Mouse (Mus musculus) limb, embryonic 13.5 days (tissue): ENCODE measurements at regions not wholly inside any gene's neighbourhood (a gene's known extent, or its start where the extent isn't known, plus 50 kb on each side); places are given as distances from the start of the nearest gene placed in this dataset.

Source experiments
- ATAC-seq: fragments of 200-750 bp; cut with Nextera tagmentation; 2 replicates; pipeline ENCODE4 v1.8.0; 2017; ENCODE audit warnings: low read depth, moderate number of reproducible peaks, moderate TSS enrichment; ENCODE audit not compliant: low FRiP score
- H3K27ac ChIP-seq: fragments of 300-500 bp; sonication (generic); 2 replicates; pipeline ENCODE4 v1.5.1; 2015; ENCODE audit warnings: inconsistent platforms, mild to moderate bottlenecking, moderate library complexity
- H3K27me3 ChIP-seq: fragments of 300-500 bp; sonication (generic); 2 replicates; pipeline ENCODE4 v1.6.1; 2015; ENCODE audit warnings: mild to moderate bottlenecking, inconsistent platforms
- H3K36me3 ChIP-seq: fragments of 300-500 bp; sonication (generic); 2 replicates; pipeline ENCODE4 v1.6.1; 2015; ENCODE audit warnings: inconsistent platforms, mild to moderate bottlenecking, moderate library complexity
- H3K4me1 ChIP-seq: fragments of 300-500 bp; sonication (generic); 2 replicates; pipeline ENCODE4 v1.6.1; 2015; ENCODE audit warnings: inconsistent platforms
- H3K4me2 ChIP-seq: fragments of 300-500 bp; sonication (generic); replicated peaks from 2 replicates; pipeline ENCODE4 v1.6.1; 2015; ENCODE audit warnings: inconsistent platforms, mild to moderate bottlenecking, moderate library complexity
- H3K4me3 ChIP-seq: fragments of 300-500 bp; sonication (generic); 2 replicates; pipeline ENCODE4 v1.5.1; 2015; ENCODE audit warnings: moderate library complexity, mild to moderate bottlenecking, inconsistent platforms
- H3K9ac ChIP-seq: fragments of 300-500 bp; sonication (generic); 2 replicates; pipeline ENCODE4 v1.6.1; 2015; ENCODE audit warnings: mild to moderate bottlenecking, inconsistent platforms
- H3K9me3 ChIP-seq: fragments of 300-500 bp; sonication (generic); 2 replicates; pipeline ENCODE4 v1.6.1; 2016; ENCODE audit warnings: inconsistent platforms
- WGBS: fragments of 180-500 bp; shearing (Covaris S2); methylation state at CpG from one replicate; pipeline ENCODE4 v1.1.7; 2015; 5-methylcytosine and 5-hydroxymethylcytosine counted together

DNA sequence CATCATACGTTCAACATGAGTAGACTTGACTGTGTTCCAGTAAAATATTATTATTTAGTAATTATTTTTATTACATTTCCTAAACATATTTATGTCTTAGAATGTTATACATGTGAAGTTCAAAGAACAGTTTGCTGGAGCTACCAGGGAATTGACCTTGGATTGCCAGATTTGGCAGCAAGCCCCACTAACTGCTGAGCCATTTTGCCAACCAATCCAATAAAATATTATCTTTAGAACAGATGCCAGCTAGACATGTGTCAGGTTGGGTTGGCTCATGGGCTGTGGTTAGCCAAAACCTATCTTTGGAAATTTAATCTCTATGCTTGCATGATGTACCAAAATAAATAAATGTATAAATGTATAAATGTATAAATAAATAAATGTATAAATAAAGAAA is 265.3 kb upstream of the Pbx1 start:
- WGBS, result 79% methylated on average over 1 of the region's 1 CpGs
- Histone ChIP-seq H3K4me2 (no peak overlapping the region), H3K4me1 (no peaks in the 10 kb centered on the region), H3K9ac (no peak overlapping the region), H3K27ac (no peak overlapping the region), H3K36me3 (no peaks in the 10 kb centered on the region), H3K9me3 (no peaks in the 10 kb centered on the region), H3K4me3 (no peak overlapping the region), H3K27me3 (no peaks in the 10 kb centered on the region)
- no peak for ATAC-seq

GRCm38 (mm10) chr1:168686821-168687220 is 254.8 kb upstream of the Pbx1 start:
- H3K9me3 ChIP-seq, result no peaks in the 10 kb centered on the region
- H3K4me3 ChIP-seq, result no peak overlapping the region
- H3K27me3 ChIP-seq, result no peaks in the 10 kb centered on the region
- H3K9ac ChIP-seq, result no peak overlapping the region
- no peaks in the 10 kb centered on the region for H3K36me3 ChIP-seq
- 71% methylated on average over 7 of the region's 7 CpGs for WGBS
- H3K4me2 ChIP-seq, result no peak overlapping the region
- ATAC-seq, result no peak
- H3K27ac ChIP-seq, result no peak overlapping the region
- H3K4me1 ChIP-seq, result no peaks in the 10 kb centered on the region

GRCm38 (mm10) chr1:168685147-168685546 is 253.1 kb upstream of the Pbx1 start:
- H3K9ac ChIP-seq, result no peak overlapping the region
- no peaks in the 10 kb centered on the region for H3K4me1 ChIP-seq
- no peak overlapping the region for H3K4me3 ChIP-seq
- no peak overlapping the region for H3K27ac ChIP-seq
- H3K9me3 ChIP-seq, result no peaks in the 10 kb centered on the region
- H3K36me3 ChIP-seq, result no peaks in the 10 kb centered on the region
- H3K27me3 ChIP-seq, result no peaks in the 10 kb centered on the region
- H3K4me2 ChIP-seq, result no peak overlapping the region
- WGBS, result 79% methylated on average over 2 of the region's 2 CpGs
- no peak for ATAC-seq

GRCm38 (mm10) chr1:168681685-168682491 is 249.8 kb upstream of the Pbx1 start:
- ATAC-seq, result no peak
- H3K36me3 ChIP-seq, result no peaks in the 10 kb centered on the region
- no peak overlapping the region for H3K4me2 ChIP-seq
- H3K4me1 ChIP-seq, result no peaks in the 10 kb centered on the region
- WGBS, result 80% methylated on average over 6 of the region's 6 CpGs
- H3K9ac ChIP-seq, result no peak overlapping the region
- H3K9me3 ChIP-seq, result no peaks in the 10 kb centered on the region
- no peak overlapping the region for H3K4me3 ChIP-seq
- H3K27me3 ChIP-seq, result peaks cover 6% of the 10 kb centered on the region
- H3K27ac ChIP-seq, result no peak overlapping the region

GRCm38 (mm10) chr1:168680674-168681073 is 248.6 kb upstream of the Pbx1 start:
- ATAC-seq, result no peak
- Histone ChIP-seq H3K9ac (no peak overlapping the region), H3K9me3 (no peaks in the 10 kb centered on the region), H3K4me1 (no peaks in the 10 kb centered on the region), H3K27me3 (peaks cover 17% of the 10 kb centered on the region), H3K4me3 (no peak overlapping the region), H3K36me3 (no peaks in the 10 kb centered on the region), H3K4me2 (no peak overlapping the region), H3K27ac (no peak overlapping the region)
- WGBS, result 81% methylated on average over 3 of the region's 3 CpGs

GRCm38 (mm10) chr1:168676418-168677413 is 244.6 kb upstream of the Pbx1 start:
- no peak overlapping the region for H3K4me2 ChIP-seq
- peaks cover 22% of the 10 kb centered on the region for H3K27me3 ChIP-seq
- no peak for ATAC-seq
- WGBS, result 63% methylated on average over 29 of the region's 29 CpGs
- H3K9ac ChIP-seq, result no peak overlapping the region
- H3K36me3 ChIP-seq, result no peaks in the 10 kb centered on the region
- H3K9me3 ChIP-seq, result no peaks in the 10 kb centered on the region
- H3K27ac ChIP-seq, result no peak overlapping the region
- no peak overlapping the region for H3K4me3 ChIP-seq
- H3K4me1 ChIP-seq, result no peaks in the 10 kb centered on the region

GRCm38 (mm10) chr1:168675741-168676140 is 243.7 kb upstream of the Pbx1 start:
- no peaks in the 10 kb centered on the region for H3K36me3 ChIP-seq
- no peak for ATAC-seq
- H3K4me3 ChIP-seq, result no peak overlapping the region
- H3K27ac ChIP-seq, result no peak overlapping the region
- H3K9ac ChIP-seq, result no peak overlapping the region
- WGBS, result 54% methylated on average over 10 of the region's 10 CpGs
- peaks cover 22% of the 10 kb centered on the region for H3K27me3 ChIP-seq
- H3K9me3 ChIP-seq, result no peaks in the 10 kb centered on the region
- H3K4me2 ChIP-seq, result no peak overlapping the region
- H3K4me1 ChIP-seq, result no peaks in the 10 kb centered on the region

DNA sequence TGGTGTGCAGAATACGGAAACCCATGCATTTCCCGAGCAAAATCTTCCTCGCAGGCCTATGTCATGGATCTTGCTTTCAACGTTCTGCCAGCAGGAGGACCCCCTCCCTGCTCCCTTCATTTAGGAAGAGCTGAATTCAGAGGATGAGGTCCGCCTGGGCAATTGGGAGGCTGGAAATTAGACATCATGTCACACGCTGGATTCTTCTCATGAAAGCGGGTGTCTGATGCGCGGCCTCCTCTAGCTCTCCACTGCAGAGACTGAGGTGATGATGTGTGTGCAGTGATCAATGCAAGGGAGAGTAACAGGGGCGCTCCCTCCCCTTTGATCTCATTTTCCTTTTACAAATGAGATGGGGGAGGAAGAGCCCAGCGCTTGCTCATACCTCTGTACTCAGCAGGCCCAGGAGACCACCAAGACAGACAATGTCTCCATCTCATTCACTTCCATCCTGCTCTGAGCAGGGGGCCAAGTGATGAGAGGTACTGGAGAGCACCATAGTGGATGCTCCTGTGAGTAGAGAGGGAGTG is 230.8 kb upstream of the Pbx1 start:
- no peak overlapping the region for H3K4me2 ChIP-seq
- no peaks in the 10 kb centered on the region for H3K36me3 ChIP-seq
- no peaks in the 10 kb centered on the region for H3K27me3 ChIP-seq
- H3K4me1 ChIP-seq, result no peaks in the 10 kb centered on the region
- H3K4me3 ChIP-seq, result no peak overlapping the region
- H3K9ac ChIP-seq, result no peak overlapping the region
- no peak overlapping the region for H3K27ac ChIP-seq
- no peak for ATAC-seq
- no peaks in the 10 kb centered on the region for H3K9me3 ChIP-seq
- 46% methylated on average over 11 of the region's 11 CpGs for WGBS

- H3K4me3 ChIP-seq, result no peak overlapping the region
- 64% methylated on average over 7 of the region's 7 CpGs for WGBS
- no peaks in the 10 kb centered on the region for H3K36me3 ChIP-seq
Measured at GRCm38 (mm10) chr1:168660956-168661355, 228.9 kb upstream of the Pbx1 start.

GRCm38 (mm10) chr1:168659578-168659977 is 227.5 kb upstream of the Pbx1 start:
- no peaks in the 10 kb centered on the region for H3K27me3 ChIP-seq
- H3K4me1 ChIP-seq, result no peaks in the 10 kb centered on the region
- H3K36me3 ChIP-seq, result no peaks in the 10 kb centered on the region
- H3K4me3 ChIP-seq, result no peak overlapping the region
- H3K27ac ChIP-seq, result no peak overlapping the region
- no peak overlapping the region for H3K9ac ChIP-seq
- no peaks in the 10 kb centered on the region for H3K9me3 ChIP-seq
- ATAC-seq, result no peak
- H3K4me2 ChIP-seq, result no peak overlapping the region
- WGBS, result 78% methylated on average over 5 of the region's 5 CpGs

More at GRCm38 (mm10) chr1:168660956-168661355, 228.9 kb upstream of the Pbx1 start:
- Histone ChIP-seq H3K9ac (no peak overlapping the region), H3K4me2 (no peak overlapping the region), H3K4me1 (no peaks in the 10 kb centered on the region), H3K9me3 (no peaks in the 10 kb centered on the region), H3K27ac (no peak overlapping the region), H3K27me3 (no peaks in the 10 kb centered on the region)
- ATAC-seq, result no peak

GRCm38 (mm10) chr1:168632837-168633236 is 200.8 kb upstream of the Pbx1 start:
- H3K4me3 ChIP-seq, result no peak overlapping the region
- 87% methylated on average over 2 of the region's 2 CpGs for WGBS
- no peak overlapping the region for H3K9ac ChIP-seq
- H3K27me3 ChIP-seq, result no peaks in the 10 kb centered on the region
- H3K27ac ChIP-seq, result no peak overlapping the region
- H3K4me2 ChIP-seq, result no peak overlapping the region
- no peaks in the 10 kb centered on the region for H3K9me3 ChIP-seq
- no peaks in the 10 kb centered on the region for H3K36me3 ChIP-seq
- no peaks in the 10 kb centered on the region for H3K4me1 ChIP-seq
- no peak for ATAC-seq

- Histone ChIP-seq H3K27me3 (no peaks in the 10 kb centered on the region), H3K4me1 (no peaks in the 10 kb centered on the region), H3K9me3 (no peaks in the 10 kb centered on the region), H3K36me3 (no peaks in the 10 kb centered on the region), H3K9ac (no peak overlapping the region), H3K27ac (no peak overlapping the region), H3K4me3 (no peak overlapping the region), H3K4me2 (no peak overlapping the region)
- WGBS, result 78% methylated on average over 2 of the region's 2 CpGs
- ATAC-seq, result no peak
Measured at GRCm38 (mm10) chr1:168631979-168632378, 199.9 kb upstream of the Pbx1 start.
